Mouse (Mus musculus) liver, embryonic 14.5 days (tissue): ENCODE measurements around the gene Josd1. TPM values are rescaled to one million over a fixed set of nuclear protein-coding genes. Genes with fewer than 3 reads are reported as not detected.

ENCODE experiments used
- ATAC-seq: fragments of 200-750 bp; cut with Nextera tagmentation; 2 replicates; pipeline ENCODE4 v1.8.0; 2017; ENCODE audit warnings: moderate number of reproducible peaks, mild to moderate bottlenecking, moderate library complexity; ENCODE audit not compliant: insufficient read depth
- DNase-seq, 3 experiments: peaks; one replicate each; pipeline ENCODE4 v3.0.0-alpha.2; 2012 to 2013; ENCODE audit warnings: low read depth in 3 of 3, low spot score in 3 of 3
- H3K27ac ChIP-seq: fragments of 300-500 bp; sonication (generic); 2 replicates; pipeline ENCODE4 v1.5.1; 2014; ENCODE audit warnings: moderate library complexity, mild to moderate bottlenecking, control low read depth, inconsistent platforms
- H3K27me3 ChIP-seq: fragments of 300-500 bp; sonication (generic); 2 replicates; pipeline ENCODE4 v1.6.1; 2014; ENCODE audit warnings: mild to moderate bottlenecking, low read length, moderate library complexity; ENCODE audit not compliant: control insufficient read depth, insufficient read depth
- H3K36me3 ChIP-seq: fragments of 300-500 bp; sonication (generic); replicated peaks from 2 replicates; pipeline ENCODE4 v1.6.1; 2014; ENCODE audit warnings: low read depth; ENCODE audit not compliant: control insufficient read depth, insufficient read depth
- H3K4me1 ChIP-seq, 2 experiments: fragments of 200-500 bp in 1 of 2; fragments of 300-500 bp in 1 of 2; sonication (generic) in 1 of 2; replicated peaks; 2 replicates each; pipeline ENCODE4 v1.6.1; 2012 to 2014; ENCODE audit warnings: antibody characterized with exemption in 1 of 2, inconsistent platforms in 1 of 2, low read length in 1 of 2; ENCODE audit not compliant: control insufficient read depth in 2 of 2, insufficient read depth in 2 of 2
- H3K4me2 ChIP-seq: fragments of 300-500 bp; sonication (generic); 2 replicates; pipeline ENCODE4 v1.6.1; 2014; ENCODE audit warnings: low read depth, mild to moderate bottlenecking, control low read depth, moderate library complexity
- H3K4me3 ChIP-seq, 2 experiments: fragments of 200-500 bp in 1 of 2; fragments of 300-500 bp in 1 of 2; sonication (generic) in 1 of 2; 2 replicates each; pipeline ENCODE4 v1.5.1; 2012 to 2014; ENCODE audit warnings: low read depth in 2 of 2, low read length in 2 of 2, mild to moderate bottlenecking in 2 of 2, control low read depth in 1 of 2, inconsistent platforms in 1 of 2, moderate library complexity in 1 of 2; ENCODE audit not compliant: insufficient read depth in 1 of 2
- H3K9ac ChIP-seq: fragments of 300-500 bp; sonication (generic); replicated peaks from 2 replicates; pipeline ENCODE4 v1.6.1; 2014; ENCODE audit warnings: mild to moderate bottlenecking, control low read depth, moderate library complexity
- H3K9me3 ChIP-seq: fragments of 300-500 bp; sonication (generic); 2 replicates; pipeline ENCODE4 v1.6.1; 2016; ENCODE audit warnings: low read length, mixed read lengths; ENCODE audit not compliant: control insufficient read depth
- CTCF ChIP-seq: IDR thresholded peaks from 2 replicates; pipeline ENCODE4 v1.5.1; 2016; ENCODE audit warnings: antibody characterized with exemption, low read depth, control low read depth
- EP300 ChIP-seq: IDR thresholded peaks from 2 replicates; pipeline ENCODE4 v1.6.1; 2016; ENCODE audit warnings: antibody characterized with exemption, low read depth
- WGBS: fragments of 180-500 bp; shearing (Covaris S2); extraction: QIAGEN DNeasy Blood & Tissue Kit; methylation state at CpG from one replicate; pipeline ENCODE4 v1.1.7; 2014; ENCODE audit not compliant: insufficient replicate concordance; 5-methylcytosine and 5-hydroxymethylcytosine counted together
- polyA plus RNA-seq, 2 experiments: library from polyadenylated mRNA; depleted of rRNA in 1 of 2; stranded (reverse) in 1 of 2; unstranded in 1 of 2; fragments of >200 nt; fragmentation: Nextera tagmentation in 1 of 2; extraction: Ambion mirVana in 1 of 2; gene quantifications; 2 replicates each; pipeline versions ENCODE4 v1.2.1 to v1.2.3; 2012 to 2014

Josd1 gene
- polyA plus RNA-seq, 2 experiments = 13.2 to 19.7 TPM

- 71% methylated on average over 10 of the region's 10 CpGs for WGBS
- DNase-seq = no peak
- Histone ChIP-seq H3K36me3 (no peaks in the 10 kb centered on the region; the same call in 1 of the 2 replicates), H3K27me3 (no peaks in the 10 kb centered on the region), H3K4me3 (no peak overlapping the region), H3K27ac (no peak overlapping the region), H3K9ac (no peak overlapping the region), H3K9me3 (no peaks in the 10 kb centered on the region), H3K4me2 (no peak overlapping the region), H3K4me1 (no peaks in the 10 kb centered on the region)
- ATAC-seq = no peak
- TF ChIP-seq CTCF (no peak), EP300 (no peak)
These were observed 41.1 kb upstream of the Josd1 start for GRCm38 (mm10) chr15:79728731-79729388.

GRCm38 (mm10) chr15:79728311-79728710, 40.6 kb upstream of the Josd1 start:
- TF ChIP-seq CTCF = no peak
- TF ChIP-seq EP300 = no peak
- Histone ChIP-seq H3K4me2 (no peak overlapping the region), H3K27ac (no peak overlapping the region), H3K9me3 (no peaks in the 10 kb centered on the region), H3K4me3 (no peak overlapping the region), H3K4me1 (no peaks in the 10 kb centered on the region), H3K9ac (no peak overlapping the region), H3K27me3 (no peaks in the 10 kb centered on the region), H3K36me3 (no peaks in the 10 kb centered on the region; the same call in 1 of the 2 replicates)
- no peak for DNase-seq
- WGBS = 75% methylated on average over 5 of the region's 5 CpGs
- no peak for ATAC-seq

- no peak overlapping the region for H3K4me3 ChIP-seq
- H3K27me3 ChIP-seq = no peaks in the 10 kb centered on the region
- WGBS = 91% methylated on average over 6 of the region's 6 CpGs
- DNase-seq = no peak
- no peak for TF ChIP-seq CTCF
- no peaks in the 10 kb centered on the region; the same call in 1 of the 2 replicates for H3K36me3 ChIP-seq
- H3K9me3 ChIP-seq = no peaks in the 10 kb centered on the region
- H3K4me1 ChIP-seq = no peaks in the 10 kb centered on the region
- H3K4me2 ChIP-seq = no peak overlapping the region
- no peak overlapping the region for H3K9ac ChIP-seq
- no peak for ATAC-seq
- H3K27ac ChIP-seq = no peak overlapping the region
These were observed 40.1 kb upstream of the Josd1 start for GRCm38 (mm10) chr15:79727840-79728239.

- no peak for ATAC-seq
- H3K4me3 ChIP-seq = no peak overlapping the region
- H3K4me2 ChIP-seq = no peak overlapping the region
- DNase-seq = no peak
- H3K27ac ChIP-seq = no peak overlapping the region
- no peak for TF ChIP-seq CTCF
- TF ChIP-seq EP300 = no peak
- no peaks in the 10 kb centered on the region for H3K4me1 ChIP-seq
- no peak overlapping the region for H3K9ac ChIP-seq
- peaks cover 10% of the 10 kb centered on the region for H3K36me3 ChIP-seq
- H3K27me3 ChIP-seq = no peaks in the 10 kb centered on the region
- 78% methylated on average over 11 of the region's 11 CpGs for WGBS
- H3K9me3 ChIP-seq = no peaks in the 10 kb centered on the region
These were observed 37.6 kb upstream of the Josd1 start for GRCm38 (mm10) chr15:79725190-79725789.

GRCm38 (mm10) chr15:79723439-79723838, 35.7 kb upstream of the Josd1 start:
- Histone ChIP-seq H3K9me3 (no peaks in the 10 kb centered on the region), H3K9ac (no peak overlapping the region), H3K4me1 (no peaks in the 10 kb centered on the region), H3K27me3 (no peaks in the 10 kb centered on the region), H3K27ac (no peak overlapping the region), H3K4me3 (no peak overlapping the region), H3K4me2 (no peak overlapping the region), H3K36me3 (peaks cover 28% of the 10 kb centered on the region)
- TF ChIP-seq CTCF (peak; percentile 76), EP300 (no peak)
- DNase-seq = no peak
- WGBS = 24% methylated on average over 1 of the region's 1 CpGs
- no peak for ATAC-seq
